ENCODE assay signal across 22 mouse cellular contexts in the genomic region with DNA sequence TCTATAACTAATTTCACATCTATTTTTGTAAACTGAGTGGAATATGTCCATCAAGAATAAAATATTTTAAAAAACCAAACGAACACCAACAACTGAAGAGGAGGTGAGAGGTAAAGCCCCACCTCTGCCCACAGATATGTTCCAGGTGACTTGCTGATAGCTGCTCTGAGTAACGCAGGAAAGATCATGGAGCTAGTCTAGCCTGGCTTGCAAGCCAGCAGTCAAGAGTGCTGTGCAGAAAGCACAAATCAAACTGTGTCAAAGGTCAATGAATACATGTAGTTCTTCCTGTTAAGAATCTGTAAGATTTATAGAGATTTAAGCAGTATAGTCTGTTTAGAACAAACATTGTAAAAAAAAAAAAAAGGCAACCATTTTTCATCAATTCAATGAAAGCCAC. TPM values are rescaled to one million over a fixed set of nuclear protein-coding genes. Genes with fewer than 3 reads are reported as not detected.
DNase-seq lines count a peak whose midpoint lies in the region; ATAC-seq and TF ChIP-seq lines count a peak whose summit lies in the region.
"Had no signal": no experiment of that assay in that cellular context is flagged by ENCODE, and none has a peak within 500 bp of the region (broad histone marks: within the 10 kb centered on the region; RNA-seq: fewer than 3 reads in every experiment).

No protein-coding gene starts in this region.

- peaks cover 1% of the 10 kb centered on the region; the same call in 1 of the 2 replicates for H3K79me2 ChIP-seq in heart, adult 2 months (replicated peaks; ENCODE audit: control insufficient read depth, insufficient read depth, low read length)
- peaks cover 18% of the 10 kb centered on the region; the same call in 1 of the 2 replicates for H3K79me2 ChIP-seq in liver, adult 2 months (ENCODE audit: control insufficient read depth, insufficient read depth, low read length)

- ATAC-seq in kidney, postnatal 0 days (replicated peaks; ENCODE audit: low FRiP score, low read depth), result no peak
- no peak for ATAC-seq in liver, embryonic 12.5 days
- ATAC-seq in stomach, postnatal 0 days (ENCODE audit: low FRiP score, low TSS enrichment), result peak; percentile 89
- ATAC-seq: activated CD4-positive, CD25-positive, alpha-beta regulatory T cell, adult 4 months; CD4-positive, CD25-positive, alpha-beta regulatory T cell, adult 4 months; Patski had no signal

- WGBS in heart, adult 2 months, result 32% methylated on average over 2 of the region's 2 CpGs
- WGBS in kidney, postnatal 0 days, result 41% methylated on average over 2 of the region's 2 CpGs
- WGBS in liver, adult 2 months, result 37% methylated on average over 2 of the region's 2 CpGs
- 58% methylated on average over 2 of the region's 2 CpGs for WGBS in liver, embryonic 12.5 days (ENCODE audit: insufficient replicate concordance)
- WGBS in stomach, postnatal 0 days, result 30% methylated on average over 2 of the region's 2 CpGs

- no peak overlapping the region for H3K4me3 ChIP-seq in heart, adult 2 months
- no peak overlapping the region for H3K4me3 ChIP-seq in kidney, postnatal 0 days (replicated peaks; ENCODE audit: low read depth, low read length)
- H3K4me3 ChIP-seq in liver, adult 2 months (ENCODE audit: insufficient read depth, low read depth, low read length), result no peak overlapping the region
- no peak overlapping the region for H3K4me3 ChIP-seq in liver, embryonic 12.5 days
- no peak overlapping the region for H3K4me3 ChIP-seq in stomach, postnatal 0 days (ENCODE audit: low read depth, low read length)

- peaks cover 2% of the 10 kb centered on the region; the same call in 1 of the 2 replicates for H3K4me1 ChIP-seq in heart, adult 2 months (ENCODE audit: control insufficient read depth, insufficient read depth, low read length)
- H3K4me1 ChIP-seq in kidney, postnatal 0 days (replicated peaks; ENCODE audit: insufficient read depth, low read length), result no peaks in the 10 kb centered on the region
- H3K4me1 ChIP-seq in liver, adult 2 months (ENCODE audit: control insufficient read depth, insufficient read depth, low read length), result peaks cover 3% of the 10 kb centered on the region; the same call in 1 of the 2 replicates
- H3K4me1 ChIP-seq in liver, embryonic 12.5 days, result peaks cover 8% of the 10 kb centered on the region
- H3K4me1 ChIP-seq in stomach, postnatal 0 days (replicated peaks; ENCODE audit: control insufficient read depth, insufficient read depth), result no peaks in the 10 kb centered on the region

- H3K4me2 ChIP-seq in kidney, postnatal 0 days (ENCODE audit: low read length), result no peak overlapping the region
- H3K4me2 ChIP-seq in liver, embryonic 12.5 days, result no peak overlapping the region
- H3K4me2 ChIP-seq in stomach, postnatal 0 days (replicated peaks; ENCODE audit: low read depth), result no peak overlapping the region

- no peaks in the 10 kb centered on the region for H3K9me3 ChIP-seq in kidney, postnatal 0 days (replicated peaks; ENCODE audit: low read length)
- no peaks in the 10 kb centered on the region for H3K9me3 ChIP-seq in liver, embryonic 12.5 days (replicated peaks)
- no peaks in the 10 kb centered on the region for H3K9me3 ChIP-seq in stomach, postnatal 0 days (ENCODE audit: control insufficient read depth, low read length)
- H3K9me3 ChIP-seq: G1E had no signal

- DNase-seq in heart, adult 11 months, result peak; percentile 56
- DNase-seq in heart, adult 2 months, result no peak
- DNase-seq in kidney, postnatal 0 days (ENCODE audit: low spot score), result peak; percentile 37
- no peak for DNase-seq in kidney, postnatal 10 days
- DNase-seq in liver, adult 2 months (ENCODE audit: extremely low read depth, low read depth, low spot score), result peak; percentile 29
- no peak for DNase-seq in stomach, postnatal 0 days (ENCODE audit: low spot score)
- no peak for DNase-seq in spleen, postnatal 10 days (ENCODE audit: low spot score in 2 of 2)
- DNase-seq: adrenal gland, adult 2 months; adrenal gland, adult 8-10 months; adrenal gland, postnatal 10 days; adrenal gland, postnatal 14 days; adrenal gland, postnatal 25 days; adrenal gland, postnatal 36 days; B cell, adult 2 months; cerebellum, adult 11 months; cerebellum, adult 11-12 months had no signal

- peaks cover 19% of the 10 kb centered on the region for H3K36me3 ChIP-seq in heart, adult 2 months (ENCODE audit: control insufficient read depth, insufficient read depth, low read length)
- H3K36me3 ChIP-seq in kidney, postnatal 0 days (ENCODE audit: insufficient read depth, low read length), result peaks cover 5% of the 10 kb centered on the region; the same call in 1 of the 2 replicates
- peaks cover 49% of the 10 kb centered on the region for H3K36me3 ChIP-seq in liver, adult 2 months (ENCODE audit: control insufficient read depth, insufficient read depth, low read length)
- H3K36me3 ChIP-seq in liver, embryonic 12.5 days, result peaks cover 5% of the 10 kb centered on the region; the same call in 1 of the 2 replicates
- no peaks in the 10 kb centered on the region for H3K36me3 ChIP-seq in stomach, postnatal 0 days (ENCODE audit: control insufficient read depth, insufficient read depth, low read length)
- H3K36me3 ChIP-seq: G1E had no signal

- intact Hi-C loops in heart, adult 2 months (cut with DNase I), result no loop called here

- no peak overlapping the region for H3K9ac ChIP-seq in heart, adult 2 months (ENCODE audit: low read depth, low read length)
- no peak overlapping the region for H3K9ac ChIP-seq in kidney, postnatal 0 days (ENCODE audit: low read depth, low read length)
- no peak overlapping the region for H3K9ac ChIP-seq in liver, adult 2 months (ENCODE audit: low read depth, low read length)
- H3K9ac ChIP-seq in liver, embryonic 12.5 days, result no peak overlapping the region
- H3K9ac ChIP-seq in stomach, postnatal 0 days (ENCODE audit: low read length), result no peak overlapping the region

- no peak overlapping the region for H3K27ac ChIP-seq in heart, adult 2 months
- H3K27ac ChIP-seq in kidney, postnatal 0 days, result no peak overlapping the region
- no peak overlapping the region for H3K27ac ChIP-seq in liver, adult 2 months (replicated peaks; ENCODE audit: insufficient read depth, low read depth, low read length)
- H3K27ac ChIP-seq in liver, embryonic 12.5 days, result no peak overlapping the region
- no peak overlapping the region for H3K27ac ChIP-seq in stomach, postnatal 0 days (replicated peaks)

- no peak for TF ChIP-seq CTCF in heart, adult 2 months (IDR thresholded peaks at IDR 0.05)
- TF ChIP-seq CTCF in kidney, postnatal 0 days (IDR thresholded peaks at IDR 0.05; ENCODE audit: low read depth), result no peak
- TF ChIP-seq CTCF in liver, adult 2 months (IDR thresholded peaks at IDR 0.05; ENCODE audit: low read depth, low read length), result no peak
- no peak for TF ChIP-seq CTCF in stomach, postnatal 0 days (IDR thresholded peaks at IDR 0.05; ENCODE audit: low read depth)

- no peaks in the 10 kb centered on the region for H3K27me3 ChIP-seq in heart, adult 2 months (ENCODE audit: control insufficient read depth, insufficient read depth, low read length)
- no peaks in the 10 kb centered on the region for H3K27me3 ChIP-seq in kidney, postnatal 0 days (ENCODE audit: insufficient read depth, low read length)
- H3K27me3 ChIP-seq in liver, adult 2 months (ENCODE audit: control insufficient read depth, insufficient read depth, low read length), result no peaks in the 10 kb centered on the region
- no peaks in the 10 kb centered on the region for H3K27me3 ChIP-seq in liver, embryonic 12.5 days (replicated peaks)
- H3K27me3 ChIP-seq in stomach, postnatal 0 days (ENCODE audit: control insufficient read depth, insufficient read depth, low read length), result no peaks in the 10 kb centered on the region
- H3K27me3 ChIP-seq: CH12.LX, Patski had no signal

- no peak for TF ChIP-seq EP300 in heart, adult 2 months (IDR thresholded peaks at IDR 0.05; ENCODE audit: insufficient read depth, low read depth, low read length)
- TF ChIP-seq EP300 in stomach, postnatal 0 days (optimal IDR thresholded peaks at IDR 0.05), result no peak

- TF ChIP-seq POLR2A in heart, adult 2 months (IDR thresholded peaks at IDR 0.05; ENCODE audit: insufficient read depth, low read depth, low read length), result no peak
- TF ChIP-seq POLR2A in liver, adult 2 months (IDR thresholded peaks at IDR 0.05; ENCODE audit: extremely low read depth, insufficient read depth, low read length), result no peak

RNA-seq across cellular contexts. Expression of a gene that starts 56.3 kb away (rescaled TPM):
- 100 to 1,000 TPM; 111 to 152 TPM for total RNA-seq in heart, adult 2 months (2021)
- polyA plus RNA-seq in heart, adult 2 months (2012; rRNA removed), result 17.1 and 27.3 TPM in 2 replicates
- polyA plus RNA-seq in kidney, postnatal 0 days (2015; fragmentation: Nextera tagmentation; extraction: Ambion mirVana), result 20.3 and 21.6 TPM in 2 replicates
- 72.6 and 86.1 TPM in 2 replicates for total RNA-seq in liver, adult 2 months (2014; rRNA removed)
- 13.9 and 18.5 TPM in 2 replicates for polyA plus RNA-seq in liver, adult 2 months (2012; rRNA removed)
- 50.7 and 51.3 TPM in 2 replicates for polyA plus RNA-seq in liver, embryonic 12.5 days (2016; fragmentation: Nextera tagmentation; extraction: Ambion mirVana)
- polyA plus RNA-seq in stomach, postnatal 0 days (2015; fragmentation: Nextera tagmentation; extraction: Ambion mirVana), result 11.5 and 13.2 TPM in 2 replicates
- polyA plus RNA-seq: G1E had no signal

Comparison
In these comparisons a context has a peak if more than half of its experiments do, and no peak if none do; other contexts are left out.
1. DNase-seq: peak in heart, adult 11 months (single experiment), kidney, postnatal 0 days (single experiment) and liver, adult 2 months (single experiment); none in heart, adult 2 months (0 of 2), kidney, postnatal 10 days (single experiment), stomach, postnatal 0 days (single experiment) and spleen, postnatal 10 days (0 of 2).